Mouse (Mus musculus) hematopoietic stem cell, adult 5-6 weeks (primary cell): ENCODE data around the gene Nfatc2ip. TPM values are rescaled to one million over a fixed set of nuclear protein-coding genes. Genes with fewer than 3 reads are reported as not detected.

Source experiments
- ATAC-seq, 2 experiments: fragments of 125-278 bp in 1 of 2; replicated peaks in 1 of 2; 2 replicates each; pipeline ENCODE4 v1.8.0; 2016 to 2017; ENCODE audit warnings: inconsistent platforms in 2 of 2, mild to moderate bottlenecking in 2 of 2, moderate number of reproducible peaks in 2 of 2, low read depth in 1 of 2, moderate TSS enrichment in 1 of 2; ENCODE audit not compliant: low FRiP score in 2 of 2, poor library complexity in 2 of 2, severe bottlenecking in 2 of 2, insufficient read depth in 1 of 2, low TSS enrichment in 1 of 2
- total RNA-seq: library from RNA; stranded (forward); fragments of 172-1452, 232-1000 nt; gene quantifications from 2 replicates; pipeline ENCODE4 v1.2.3, GENCODE M21; 2017

Nfatc2ip gene
- total RNA-seq, 1 experiment from 2014 or later: 14.4 TPM

DNA sequence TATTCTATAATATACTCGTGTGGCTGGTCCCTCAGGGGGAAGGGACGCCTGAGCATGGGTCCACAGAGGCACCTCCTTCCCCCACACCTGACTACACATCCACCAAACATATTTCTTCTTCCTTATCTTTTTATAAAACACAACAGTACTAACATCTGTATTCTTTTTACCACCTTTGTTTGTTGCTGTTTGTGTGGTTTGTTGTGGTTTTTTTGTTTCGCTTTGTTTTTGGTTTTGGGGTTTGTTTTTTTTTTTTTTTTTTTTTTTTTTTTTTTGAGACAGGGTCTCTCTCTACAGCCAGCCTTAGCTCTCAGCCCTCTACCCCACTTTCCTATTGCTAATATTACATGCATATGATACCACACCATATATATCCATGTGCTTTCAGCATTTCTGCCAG is 50.6 kb downstream of the Nfatc2ip start:
- no peak for ATAC-seq

DNA sequence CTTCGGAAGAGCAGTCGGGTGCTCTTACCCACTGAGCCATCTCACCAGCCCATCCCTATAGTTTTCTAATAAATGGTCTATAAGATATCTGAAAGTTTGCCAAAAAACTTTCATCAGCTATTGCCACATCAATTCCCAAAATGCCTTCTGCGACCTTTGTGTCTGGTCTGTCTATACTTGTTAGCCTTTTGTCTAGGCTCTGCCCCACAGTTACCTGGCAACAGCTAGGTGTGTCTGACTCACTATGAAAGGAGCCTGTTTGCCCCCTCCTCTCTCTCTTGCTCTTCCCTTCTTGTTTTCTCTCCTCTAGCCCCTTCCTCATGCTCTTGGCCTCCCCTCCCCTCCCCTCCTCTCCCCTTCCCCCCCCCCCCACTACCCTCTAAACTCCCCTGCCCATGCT is 51.0 kb downstream of the Nfatc2ip start:
- no peak for ATAC-seq

DNA sequence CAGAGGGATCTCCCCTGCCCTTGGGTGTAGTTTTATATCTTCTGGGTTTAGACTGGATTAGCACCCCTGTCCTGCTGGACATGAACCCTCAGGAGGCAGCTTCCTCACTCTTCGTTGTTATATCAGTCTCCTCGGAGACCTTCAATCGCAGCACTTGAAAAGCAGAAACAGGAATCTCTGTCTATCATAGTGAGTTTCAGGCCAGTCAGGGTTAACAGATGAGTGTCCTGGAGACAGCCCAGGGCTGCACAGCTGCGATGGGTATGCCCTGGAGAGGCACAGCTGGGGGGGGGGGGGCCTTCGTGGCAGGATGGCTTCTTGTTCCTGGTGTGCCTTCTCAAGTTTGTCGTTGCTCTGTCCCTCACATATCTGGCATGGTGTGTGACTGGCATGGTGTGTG is 55.6 kb downstream of the Nfatc2ip start:
- ATAC-seq: 0 out of 4 replicates have a peak, but pooled peaks of 1 of the 2 experiments have one; percentile 12

DNA sequence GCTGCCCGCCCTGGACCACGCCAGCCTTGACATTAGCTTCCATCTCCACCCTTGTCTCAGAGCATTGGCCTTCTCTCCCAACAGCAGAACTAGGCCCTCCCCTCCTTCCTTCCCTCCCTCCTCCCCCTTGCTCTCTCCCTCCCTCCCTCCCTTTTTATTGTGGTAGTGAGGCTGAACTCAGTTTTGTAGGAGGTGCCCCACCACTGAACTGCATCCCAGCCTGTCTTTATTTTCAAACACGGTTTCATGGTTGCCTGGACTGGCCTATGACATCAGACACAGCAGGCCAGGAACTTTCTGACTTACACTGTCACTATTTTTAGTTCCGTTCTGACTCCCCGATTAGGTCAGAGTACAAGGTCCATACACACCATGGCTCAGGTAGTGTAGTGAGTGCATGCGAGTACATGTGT is 56.3 kb downstream of the Nfatc2ip start:
- ATAC-seq: peak in 1 of 2 experiments; percentile 17; a peak in 3 of 4 replicates

DNA sequence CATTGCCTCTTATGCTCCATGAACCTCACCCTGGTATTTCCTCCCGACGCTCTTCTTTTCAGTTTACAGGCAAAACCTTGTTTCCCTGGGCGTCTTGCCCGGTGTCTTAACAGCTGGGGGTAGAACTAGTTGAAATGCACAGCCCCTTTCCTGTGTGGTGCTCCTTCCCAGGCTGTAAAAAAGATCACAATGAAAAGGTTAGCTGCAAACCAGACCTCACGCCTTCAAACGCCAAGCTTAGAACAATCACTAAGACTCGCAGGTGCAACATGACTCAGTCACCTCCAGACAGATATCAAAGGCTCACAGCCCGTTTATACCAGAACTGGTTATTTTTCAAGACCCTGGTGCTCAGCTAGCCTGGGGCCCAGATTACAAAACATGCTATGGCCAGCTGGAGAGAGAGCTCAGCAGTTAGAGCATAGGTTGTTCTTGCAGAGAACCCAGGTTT is 57.0 kb downstream of the Nfatc2ip start:
- ATAC-seq: no peak

DNA sequence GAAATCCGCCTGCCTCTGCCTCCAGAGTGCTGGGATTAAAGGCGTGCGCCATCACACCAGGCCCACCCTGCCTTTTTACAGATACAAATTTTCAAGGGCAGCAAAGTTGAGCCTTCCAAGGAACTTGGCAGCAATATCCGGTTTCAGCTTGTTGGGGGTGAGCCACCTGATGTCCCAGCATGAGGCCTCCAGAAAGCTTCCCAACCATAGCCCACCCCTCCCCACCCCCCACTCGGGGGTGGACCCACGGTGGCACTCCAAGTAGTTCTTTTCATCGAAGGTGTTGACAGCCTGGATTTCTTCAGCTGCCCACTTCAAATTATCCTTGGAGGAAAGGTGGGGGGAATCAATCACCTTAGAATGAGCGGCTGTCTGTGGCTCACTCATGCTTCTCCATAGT is 57.6 kb downstream of the Nfatc2ip start:
- ATAC-seq: no peak

DNA sequence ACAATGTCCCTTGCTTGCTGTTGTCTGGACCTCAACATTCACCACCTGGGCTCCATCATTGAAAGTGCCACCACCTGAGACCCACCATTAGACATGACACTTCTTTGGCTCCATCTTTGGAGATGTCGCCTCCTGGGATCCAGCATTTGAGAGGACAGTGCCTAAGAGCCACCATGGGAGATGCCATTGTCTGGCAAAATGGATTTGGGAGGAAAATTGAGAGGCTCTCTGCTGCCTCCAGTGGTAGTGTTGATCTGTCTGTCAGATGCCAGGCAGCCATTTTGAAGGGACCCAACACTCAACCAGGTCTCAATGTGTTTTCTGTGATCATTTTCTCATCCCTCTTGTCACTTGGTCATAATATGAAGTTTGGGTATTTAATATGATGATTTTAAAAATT is 61.0 kb downstream of the Nfatc2ip start:
- no peak for ATAC-seq

Other genes with a start within 250 kb of the Nfatc2ip start
- 57.4 and 73.4 TPM in 2 replicates for gene Xpo6, start 196.2 kb downstream of the Nfatc2ip start, total RNA-seq
- 3.8 and 5.4 TPM in 2 replicates for gene Sbk1, start 124.1 kb downstream of the Nfatc2ip start, total RNA-seq
- gene Lat, start 27.2 kb downstream of the Nfatc2ip start, total RNA-seq: 31.5 and 51.5 TPM in 2 replicates
- 8.6 and 11.3 TPM in 2 replicates for gene Spns1, start 19.3 kb downstream of the Nfatc2ip start, total RNA-seq
- gene Cd19, start 18.2 kb upstream of the Nfatc2ip start, total RNA-seq: not detected in 2 replicates
- gene Rabep2, start 32.0 kb upstream of the Nfatc2ip start, total RNA-seq: 33.8 and 36.4 TPM in 2 replicates
- 0.30 TPM in 1 of 2 replicates, not detected in the other for gene Atp2a1, start 66.4 kb upstream of the Nfatc2ip start, total RNA-seq
- gene Sh2b1, start 78.7 kb upstream of the Nfatc2ip start, total RNA-seq: 15.3 and 20.9 TPM in 2 replicates
- 48.1 and 99.2 TPM in 2 replicates for gene Tufm, start 90.6 kb upstream of the Nfatc2ip start, total RNA-seq
- 40.0 and 40.2 TPM in 2 replicates for gene Atxn2l, start 106.7 kb upstream of the Nfatc2ip start, total RNA-seq
- gene Eif3c, start 169.7 kb upstream of the Nfatc2ip start, total RNA-seq: 187 and 207 TPM in 2 replicates
- gene Apobr, start 188.2 kb upstream of the Nfatc2ip start, total RNA-seq: 24.8 and 26.0 TPM in 2 replicates
- gene Cln3, start 189.1 kb upstream of the Nfatc2ip start, total RNA-seq: 26.1 and 57.4 TPM in 2 replicates
- 3.2 and 3.6 TPM in 2 replicates for gene Il27, start 198.2 kb upstream of the Nfatc2ip start, total RNA-seq
- 6.2 and 6.6 TPM in 2 replicates for gene Nupr1, start 234.1 kb upstream of the Nfatc2ip start, total RNA-seq